Mouse (Mus musculus) layer of hippocampus, adult 11-12 months (tissue): ENCODE results near the gene Gm20388.

Experiments used
- DNase-seq: peaks from one replicate; pipeline ENCODE4 v3.0.0; 2022; ENCODE audit warnings: low spot score

The Gm20388 gene

GRCm38 (mm10) chr8:123761266-123761882, 3850.7 kb downstream of the Gm20388 start:
- DNase-seq = peak; percentile 41

- DNase-seq = no peak
Observed at GRCm38 (mm10) chr8:123761883-123762270, 3851.2 kb downstream of the Gm20388 start.

- no peak for DNase-seq
Observed at GRCm38 (mm10) chr8:123763355-123763754, 3852.7 kb downstream of the Gm20388 start.

- peak; percentile 58 for DNase-seq
Observed at GRCm38 (mm10) chr8:123764671-123765070, 3854.0 kb downstream of the Gm20388 start.

GRCm38 (mm10) chr8:123766516-123766915, 3855.9 kb downstream of the Gm20388 start:
- no peak for DNase-seq

GRCm38 (mm10) chr8:123767874-123768273, 3857.2 kb downstream of the Gm20388 start:
- DNase-seq = no peak

- peak; percentile 69 for DNase-seq
Observed at GRCm38 (mm10) chr8:123768492-123769356, 3858.1 kb downstream of the Gm20388 start.

- DNase-seq = no peak
Observed at GRCm38 (mm10) chr8:123773468-123773867, 3862.8 kb downstream of the Gm20388 start.

- DNase-seq = no peak
Observed at GRCm38 (mm10) chr8:123774491-123774890, 3863.8 kb downstream of the Gm20388 start.

- peak; percentile 66 for DNase-seq
Observed at GRCm38 (mm10) chr8:123777319-123777718, 3866.7 kb downstream of the Gm20388 start.

GRCm38 (mm10) chr8:123780471-123780870, 3869.8 kb downstream of the Gm20388 start:
- DNase-seq = no peak

- no peak for DNase-seq
Observed at GRCm38 (mm10) chr8:123781256-123781655, 3870.6 kb downstream of the Gm20388 start.

GRCm38 (mm10) chr8:123783525-123784249, 3873.0 kb downstream of the Gm20388 start:
- peak; percentile 89 for DNase-seq

GRCm38 (mm10) chr8:123786166-123786565, 3875.5 kb downstream of the Gm20388 start:
- DNase-seq = peak; percentile 71

GRCm38 (mm10) chr8:123786644-123787043, 3876.0 kb downstream of the Gm20388 start:
- no peak for DNase-seq

- no peak for DNase-seq
Observed at GRCm38 (mm10) chr8:123787254-123787897, 3876.7 kb downstream of the Gm20388 start.

- DNase-seq = no peak
Observed at GRCm38 (mm10) chr8:123788416-123789170, 3878.0 kb downstream of the Gm20388 start.

- no peak for DNase-seq
Observed at GRCm38 (mm10) chr8:123789461-123789860, 3878.8 kb downstream of the Gm20388 start.

GRCm38 (mm10) chr8:123789970-123790369, 3879.3 kb downstream of the Gm20388 start:
- peak; percentile 90 for DNase-seq

GRCm38 (mm10) chr8:123791101-123791844, 3880.6 kb downstream of the Gm20388 start:
- DNase-seq = no peak

- DNase-seq = no peak
Observed at GRCm38 (mm10) chr8:123791845-123792225, 3881.2 kb downstream of the Gm20388 start.
